Mouse (Mus musculus) lung, embryonic 15.5 days (tissue): Measurements from ENCODE around the gene A530084C06Rik. TPM values are rescaled to one million over a fixed set of nuclear protein-coding genes. Genes with fewer than 3 reads are reported as not detected.
A peak's percentile ranks its signal among the peaks of the same experiment; 100 is the strongest.

Experiments
- ATAC-seq: fragments of 200-750 bp; cut with Nextera tagmentation; 2 replicates; pipeline ENCODE4 v1.8.0; 2017; ENCODE audit warnings: moderate number of reproducible peaks, borderline replicate concordance; ENCODE audit not compliant: low FRiP score, low TSS enrichment; ENCODE audit errors: extremely low read depth
- H3K27ac ChIP-seq: fragments of 300-500 bp; sonication (generic); 2 replicates; pipeline ENCODE4 v1.5.1; 2015; ENCODE audit warnings: moderate library complexity, mild to moderate bottlenecking, inconsistent platforms
- H3K27me3 ChIP-seq: fragments of 300-500 bp; sonication (generic); 2 replicates; pipeline ENCODE4 v1.6.1; 2015; ENCODE audit warnings: inconsistent platforms
- H3K36me3 ChIP-seq: fragments of 300-500 bp; sonication (generic); 2 replicates; pipeline ENCODE4 v1.6.1; 2015; ENCODE audit warnings: inconsistent platforms
- H3K4me1 ChIP-seq: fragments of 300-500 bp; sonication (generic); 2 replicates; pipeline ENCODE4 v1.6.1; 2015; ENCODE audit warnings: inconsistent platforms
- H3K4me2 ChIP-seq: fragments of 300-500 bp; sonication (generic); 2 replicates; pipeline ENCODE4 v1.6.1; 2015; ENCODE audit warnings: inconsistent platforms, mild to moderate bottlenecking, moderate library complexity
- H3K4me3 ChIP-seq: fragments of 300-500 bp; sonication (generic); 2 replicates; pipeline ENCODE4 v1.5.1; 2015; ENCODE audit warnings: mild to moderate bottlenecking, inconsistent platforms
- H3K9ac ChIP-seq: fragments of 300-500 bp; sonication (generic); 2 replicates; pipeline ENCODE4 v1.6.1; 2015; ENCODE audit warnings: inconsistent platforms
- H3K9me3 ChIP-seq: fragments of 300-500 bp; sonication (generic); 2 replicates; pipeline ENCODE4 v1.6.1; 2016; ENCODE audit warnings: inconsistent platforms
- WGBS: fragments of 180-500 bp; shearing (Covaris S2); methylation state at CpG from one replicate; pipeline ENCODE4 v1.1.7; 2015; 5-methylcytosine and 5-hydroxymethylcytosine counted together
- polyA plus RNA-seq: library from polyadenylated mRNA; unstranded; fragments of >200 nt; fragmentation: Nextera tagmentation; extraction: Ambion mirVana; gene quantifications from 2 replicates; pipeline ENCODE4 v1.2.1, GENCODE M21; 2015

A530084C06Rik gene
- polyA plus RNA-seq, 1 experiment from 2014 or later: not detected

- Histone ChIP-seq H3K9me3 (no peaks in the 10 kb centered on the region), H3K36me3 (no peaks in the 10 kb centered on the region), H3K4me1 (peaks cover 14% of the 10 kb centered on the region), H3K27ac (no peak overlapping the region), H3K4me2 (no peak overlapping the region), H3K27me3 (peaks cover 25% of the 10 kb centered on the region), H3K4me3 (no peak overlapping the region), H3K9ac (no peak overlapping the region)
- 62% methylated on average over 8 of the region's 8 CpGs for WGBS
- no peak for ATAC-seq
These were observed 8.0 kb upstream of the A530084C06Rik start for GRCm38 (mm10) chr13:31567099-31567498.

GRCm38 (mm10) chr13:31564394-31564793 is 5.3 kb upstream of the A530084C06Rik start:
- 30% methylated on average over 6 of the region's 6 CpGs for WGBS
- no peak overlapping the region for H3K27ac ChIP-seq
- H3K4me3 ChIP-seq: no peak overlapping the region
- peaks cover 52% of the 10 kb centered on the region for H3K27me3 ChIP-seq
- H3K9me3 ChIP-seq: no peaks in the 10 kb centered on the region
- peaks cover 20% of the 10 kb centered on the region for H3K4me1 ChIP-seq
- H3K36me3 ChIP-seq: no peaks in the 10 kb centered on the region
- no peak for ATAC-seq
- no peak overlapping the region for H3K4me2 ChIP-seq
- H3K9ac ChIP-seq: no peak overlapping the region

DNA sequence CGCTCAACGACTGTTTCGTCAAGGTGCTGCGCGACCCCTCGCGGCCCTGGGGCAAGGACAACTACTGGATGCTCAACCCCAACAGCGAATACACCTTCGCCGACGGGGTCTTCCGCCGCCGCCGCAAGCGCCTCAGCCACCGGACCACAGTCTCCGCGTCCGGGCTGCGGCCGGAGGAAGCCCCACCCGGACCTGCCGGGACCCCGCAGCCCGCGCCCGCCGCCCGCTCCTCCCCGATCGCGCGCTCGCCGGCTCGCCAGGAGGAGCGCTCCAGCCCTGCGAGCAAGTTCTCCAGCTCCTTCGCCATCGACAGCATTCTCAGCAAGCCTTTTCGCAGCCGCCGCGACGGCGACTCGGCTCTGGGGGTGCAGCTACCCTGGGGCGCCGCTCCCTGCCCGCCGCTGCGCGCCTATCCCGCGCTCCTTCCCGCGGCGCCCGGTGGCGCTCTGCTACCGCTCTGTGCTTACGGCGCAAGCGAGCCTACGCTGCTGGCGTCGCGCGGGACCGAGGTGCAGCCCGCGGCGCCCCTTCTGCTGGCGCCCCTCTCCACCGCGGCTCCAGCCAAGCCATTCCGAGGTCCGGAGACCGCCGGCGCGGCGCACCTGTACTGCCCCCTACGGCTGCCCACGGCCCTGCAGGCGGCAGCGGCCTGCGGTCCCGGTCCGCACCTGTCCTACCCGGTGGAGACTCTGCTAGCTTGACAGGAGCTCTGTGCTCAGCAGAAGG is 449 bp upstream of the A530084C06Rik start:
- no peak overlapping the region for H3K27ac ChIP-seq
- ATAC-seq: peak; percentile 72

DNA sequence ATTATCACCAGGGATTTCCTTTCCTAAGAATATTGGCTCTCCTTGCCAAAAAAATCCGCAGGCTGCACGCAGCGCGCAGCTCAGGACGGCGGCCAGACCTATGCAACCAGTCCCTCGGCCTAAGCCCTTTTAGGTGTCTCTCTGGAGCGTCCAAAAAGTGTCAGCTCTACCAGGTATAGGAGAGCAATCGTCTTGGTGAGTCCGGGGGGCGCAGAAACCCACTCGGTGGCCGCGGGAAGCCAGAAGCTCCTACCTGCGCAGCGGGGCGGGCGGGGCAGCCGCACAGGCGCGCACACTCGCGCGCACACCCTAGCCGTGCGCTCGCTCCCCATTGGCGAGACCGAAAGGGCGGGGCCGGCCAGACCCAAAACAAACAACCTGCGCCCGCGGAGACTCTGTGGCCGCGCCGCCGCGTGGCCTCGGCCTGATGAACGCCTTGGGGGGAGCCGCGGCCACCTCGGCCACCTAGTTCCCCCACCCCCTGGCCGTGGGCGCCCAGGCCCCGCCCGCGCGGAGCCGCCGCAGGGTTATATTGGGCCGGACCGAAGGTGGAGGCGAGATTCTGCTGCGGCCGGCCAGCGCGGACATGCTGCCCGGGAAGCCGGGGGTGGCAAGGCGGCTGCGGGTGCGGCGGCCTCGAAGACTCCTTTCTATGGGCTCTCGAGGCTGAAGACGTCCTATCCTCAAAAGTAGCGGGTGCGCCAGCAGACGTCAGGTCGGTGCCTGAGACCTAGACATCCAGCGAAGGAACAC is 1.2 kb downstream of the A530084C06Rik start:
- H3K4me1 ChIP-seq: peaks cover 19% of the 10 kb centered on the region
- peaks cover 92% of the 10 kb centered on the region for H3K27me3 ChIP-seq
- no peaks in the 10 kb centered on the region for H3K36me3 ChIP-seq
- ATAC-seq: peak; percentile 52; the same call in 1 of the 2 replicates
- H3K9ac ChIP-seq: peak overlapping the region; percentile 38
- H3K4me3 ChIP-seq: peak overlapping the region; percentile 56
- H3K9me3 ChIP-seq: no peaks in the 10 kb centered on the region
- under 1% methylated on average over 73 of the region's 73 CpGs for WGBS
- no peak overlapping the region for H3K27ac ChIP-seq
- peak overlapping the region; percentile 98 for H3K4me2 ChIP-seq

More for the DNA sequence above, 449 bp upstream of the A530084C06Rik start:
- peak overlapping the region; percentile 98 for H3K4me2 ChIP-seq
- H3K4me1 ChIP-seq: peaks cover 24% of the 10 kb centered on the region
- H3K9me3 ChIP-seq: no peaks in the 10 kb centered on the region
- H3K27me3 ChIP-seq: peaks cover 89% of the 10 kb centered on the region
- H3K36me3 ChIP-seq: no peaks in the 10 kb centered on the region
- H3K9ac ChIP-seq: peak overlapping the region; percentile 38
- H3K4me3 ChIP-seq: peak overlapping the region; percentile 56
- WGBS: 1% methylated on average over 91 of the region's 92 CpGs

- no peak for ATAC-seq
- H3K9ac ChIP-seq: no peak overlapping the region
- H3K4me1 ChIP-seq: peaks cover 19% of the 10 kb centered on the region
- H3K4me3 ChIP-seq: peak overlapping the region; percentile 56
- peaks cover 84% of the 10 kb centered on the region for H3K27me3 ChIP-seq
- H3K27ac ChIP-seq: no peak overlapping the region
- no peaks in the 10 kb centered on the region for H3K36me3 ChIP-seq
- H3K4me2 ChIP-seq: peak overlapping the region; percentile 98
- H3K9me3 ChIP-seq: no peaks in the 10 kb centered on the region
- 14% methylated on average over 24 of the region's 24 CpGs for WGBS
These were observed 2.0 kb downstream of the A530084C06Rik start for GRCm38 (mm10) chr13:31556964-31557767.

DNA sequence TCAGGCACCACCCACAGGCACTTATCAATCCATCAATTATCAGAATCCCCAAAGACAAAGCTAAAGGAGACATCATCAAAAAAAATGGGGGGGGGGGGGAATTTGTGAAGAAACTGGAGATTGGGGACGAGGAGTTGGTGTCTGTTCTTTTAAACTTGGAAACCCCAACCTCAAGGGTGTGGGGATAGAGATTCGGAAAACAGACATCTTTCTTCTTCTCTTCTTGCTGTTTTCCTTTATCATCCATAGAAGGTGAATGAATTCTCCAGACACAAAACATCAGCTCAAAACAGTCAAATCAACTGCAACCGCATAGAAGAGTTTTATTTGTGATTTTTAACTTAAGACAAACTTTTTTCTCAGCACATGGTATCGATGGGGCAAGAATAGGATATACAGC is 3.3 kb downstream of the A530084C06Rik start, which contains the start of gene Foxq1:
TSS of gene Foxq1 (plus strand) at position 301 of the 400 bp plus-strand sequence.
- Histone ChIP-seq H3K9me3 (no peaks in the 10 kb centered on the region), H3K36me3 (no peaks in the 10 kb centered on the region), H3K4me1 (peaks cover 19% of the 10 kb centered on the region), H3K27me3 (peaks cover 71% of the 10 kb centered on the region), H3K9ac (no peak within 1 kb of the TSS), H3K4me3 (peak within 1 kb of the TSS; percentile 56; the same call in 1 of the 2 replicates), H3K4me2 (peak within 1 kb of the TSS; percentile 98; the same call in 1 of the 2 replicates), H3K27ac (no peak within 1 kb of the TSS)
- ATAC-seq: no peak
- WGBS: 86% methylated on average over 4 of the region's 4 CpGs

DNA sequence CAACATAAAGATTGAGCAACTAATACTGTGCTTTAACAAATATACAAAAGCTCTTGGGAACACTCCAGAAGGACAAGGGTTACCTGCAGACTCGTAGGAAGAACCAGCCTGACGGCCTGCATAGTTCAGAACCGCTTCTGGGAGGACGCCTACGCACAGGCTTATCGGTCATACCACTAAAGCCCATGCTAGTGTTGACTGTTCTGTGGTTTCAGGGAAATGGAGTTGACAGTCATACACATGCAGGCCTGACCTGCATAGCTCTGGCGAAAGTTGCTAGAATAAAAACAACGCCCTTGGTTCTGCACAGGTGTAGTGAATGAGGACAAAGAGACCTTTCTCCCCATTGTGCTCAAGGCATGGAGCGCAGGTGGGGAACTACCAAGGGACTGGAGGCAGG is 11.5 kb downstream of the A530084C06Rik start:
- WGBS: 52% methylated on average over 9 of the region's 9 CpGs
- H3K9me3 ChIP-seq: no peaks in the 10 kb centered on the region
- no peaks in the 10 kb centered on the region for H3K36me3 ChIP-seq
- H3K4me3 ChIP-seq: no peak overlapping the region
- no peak overlapping the region for H3K4me2 ChIP-seq
- H3K27me3 ChIP-seq: no peaks in the 10 kb centered on the region
- H3K27ac ChIP-seq: peak overlapping the region; percentile 33; the same call in 1 of the 2 replicates
- H3K9ac ChIP-seq: no peak overlapping the region
- ATAC-seq: peak; percentile 74
- H3K4me1 ChIP-seq: peaks cover 4% of the 10 kb centered on the region; the same call in 1 of the 2 replicates

- Histone ChIP-seq H3K4me3 (no peak overlapping the region), H3K9ac (no peak overlapping the region), H3K36me3 (no peaks in the 10 kb centered on the region), H3K27me3 (no peaks in the 10 kb centered on the region), H3K27ac (0 out of 2 replicates have a peak overlapping the region, but pooled peaks have one; percentile 33), H3K4me1 (peaks cover 4% of the 10 kb centered on the region; the same call in 1 of the 2 replicates), H3K4me2 (no peak overlapping the region), H3K9me3 (no peaks in the 10 kb centered on the region)
- 58% methylated on average over 3 of the region's 3 CpGs for WGBS
- ATAC-seq: 0 out of 2 replicates have a peak, but pooled peaks have one; percentile 14
These were observed 11.9 kb downstream of the A530084C06Rik start for GRCm38 (mm10) chr13:31547204-31547603.

DNA sequence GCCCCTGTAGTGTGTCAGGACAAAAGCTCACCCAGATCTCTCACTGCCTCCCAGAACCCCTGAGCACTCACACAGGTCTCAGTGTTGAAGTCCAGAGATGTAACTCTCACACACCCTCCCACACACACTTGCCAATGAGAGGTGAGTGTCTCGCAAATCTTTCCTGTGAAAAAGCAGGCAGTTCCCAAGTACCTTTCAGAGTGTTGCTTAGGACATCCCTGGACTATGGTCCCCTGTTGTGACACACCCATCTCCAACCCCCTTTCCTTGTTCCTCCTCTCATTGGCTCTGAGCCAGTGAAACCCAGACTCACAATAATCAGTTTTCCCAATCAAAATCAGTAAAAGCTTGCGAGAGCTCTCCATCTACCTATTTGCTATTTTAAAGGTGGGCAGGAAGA is 12.3 kb downstream of the A530084C06Rik start:
- 66% methylated on average over 2 of the region's 2 CpGs for WGBS
- H3K36me3 ChIP-seq: no peaks in the 10 kb centered on the region
- H3K4me2 ChIP-seq: no peak overlapping the region
- no peak overlapping the region for H3K9ac ChIP-seq
- H3K27me3 ChIP-seq: no peaks in the 10 kb centered on the region
- ATAC-seq: no peak
- H3K9me3 ChIP-seq: no peaks in the 10 kb centered on the region
- peaks cover 4% of the 10 kb centered on the region; the same call in 1 of the 2 replicates for H3K4me1 ChIP-seq
- no peak overlapping the region for H3K4me3 ChIP-seq
- H3K27ac ChIP-seq: 0 out of 2 replicates have a peak overlapping the region, but pooled peaks have one; percentile 33

DNA sequence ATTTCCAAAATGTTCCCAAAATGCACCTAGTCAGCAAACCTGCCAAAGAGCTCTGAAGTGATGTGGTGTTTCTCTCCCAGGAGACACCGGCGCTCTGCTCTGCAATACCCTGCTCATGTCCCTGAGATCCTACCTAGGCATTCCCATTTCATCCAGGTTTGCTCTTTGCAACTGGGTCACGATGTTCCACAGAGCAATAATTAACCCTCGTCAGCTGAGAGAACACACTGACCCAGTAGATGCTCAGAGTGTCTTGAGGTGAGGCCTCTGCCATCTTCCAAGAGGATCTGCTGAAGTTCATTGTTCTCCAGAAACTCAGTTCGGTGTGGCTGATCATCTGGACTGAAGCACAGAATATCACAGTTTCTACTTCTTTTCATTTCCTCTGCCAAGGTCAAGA is 16.1 kb downstream of the A530084C06Rik start:
- ATAC-seq: no peak
- H3K36me3 ChIP-seq: no peaks in the 10 kb centered on the region
- no peak overlapping the region for H3K4me2 ChIP-seq
- peaks cover 4% of the 10 kb centered on the region; the same call in 1 of the 2 replicates for H3K4me1 ChIP-seq
- no peak overlapping the region for H3K27ac ChIP-seq
- no peak overlapping the region for H3K9ac ChIP-seq
- 93% methylated on average over 5 of the region's 5 CpGs for WGBS
- H3K27me3 ChIP-seq: no peaks in the 10 kb centered on the region
- no peak overlapping the region for H3K4me3 ChIP-seq
- no peaks in the 10 kb centered on the region for H3K9me3 ChIP-seq

DNA sequence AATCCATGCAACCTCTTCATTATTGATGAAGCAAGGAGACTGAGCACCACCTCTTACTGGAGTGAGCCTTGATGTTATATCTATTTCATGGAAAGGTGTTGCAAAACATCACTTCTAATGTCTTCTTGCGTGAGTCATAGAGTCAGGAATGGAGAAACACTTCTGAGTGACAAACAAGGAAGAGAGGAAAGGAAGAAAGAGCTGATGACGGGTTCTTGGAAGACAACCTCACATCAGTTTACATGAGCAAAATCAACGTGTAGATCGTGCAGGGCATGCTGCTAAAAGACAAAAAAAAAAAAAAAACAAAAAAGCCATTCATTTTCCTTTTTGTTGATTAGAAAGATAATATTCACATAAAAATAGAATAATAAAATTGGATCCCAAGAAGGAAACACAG is 24.4 kb downstream of the A530084C06Rik start:
- Histone ChIP-seq H3K36me3 (no peaks in the 10 kb centered on the region), H3K9me3 (no peaks in the 10 kb centered on the region), H3K27ac (no peak overlapping the region), H3K4me3 (no peak overlapping the region), H3K9ac (no peak overlapping the region), H3K4me2 (no peak overlapping the region), H3K27me3 (no peaks in the 10 kb centered on the region), H3K4me1 (peaks cover 8% of the 10 kb centered on the region; the same call in 1 of the 2 replicates)
- ATAC-seq: no peak
- WGBS: 52% methylated on average over 4 of the region's 4 CpGs
